Mouse (Mus musculus) cortical plate, adult 2 months (tissue): ENCODE results near the gene Txndc12. TPM values are rescaled to one million over a fixed set of nuclear protein-coding genes. Genes with fewer than 3 reads are reported as not detected.

Experiments used
- H3K27ac ChIP-seq: fragments of 200-500 bp; 2 replicates; pipeline ENCODE4 v1.5.1; 2012; ENCODE audit warnings: low read length, control low read depth, inconsistent platforms; ENCODE audit not compliant: insufficient read depth
- H3K4me1 ChIP-seq: fragments of 200-500 bp; 2 replicates; pipeline ENCODE4 v1.6.1; 2011; ENCODE audit warnings: low read length; ENCODE audit not compliant: control insufficient read depth, insufficient read depth
- H3K4me3 ChIP-seq: fragments of 200-500 bp; 2 replicates; pipeline ENCODE4 v1.5.1; 2011; ENCODE audit warnings: mild to moderate bottlenecking, low read length, control low read depth; ENCODE audit not compliant: insufficient read depth
- CTCF ChIP-seq: fragments of 200-500 bp; IDR thresholded peaks from 2 replicates; pipeline ENCODE4 v1.5.1; 2011; ENCODE audit warnings: mild to moderate bottlenecking, control low read depth, low read length; ENCODE audit not compliant: insufficient read depth; ENCODE audit errors: extremely low read depth
- POLR2A ChIP-seq: fragments of 200-500 bp; IDR thresholded peaks from 2 replicates; pipeline ENCODE4 v1.6.1; 2011; ENCODE audit warnings: mild to moderate bottlenecking, low read length, control low read depth; ENCODE audit not compliant: insufficient read depth; ENCODE audit errors: extremely low read depth
- polyA plus RNA-seq: library from polyadenylated mRNA; depleted of rRNA; stranded (reverse); fragments of >200 nt; gene quantifications from 2 replicates; pipeline ENCODE4 v1.2.3, GENCODE M21; 2012

Txndc12 gene
- polyA plus RNA-seq, 1 experiment = 43.9 TPM

- Histone ChIP-seq H3K4me3 (no peak overlapping the region), H3K27ac (no peak overlapping the region), H3K4me1 (no peaks in the 10 kb centered on the region)
- TF ChIP-seq POLR2A (no peak), CTCF (no peak)
These were observed 8.7 kb upstream of the Txndc12 start for GRCm38 (mm10) chr4:108825677-108826076.

GRCm38 (mm10) chr4:108826096-108826495 lies 8.3 kb upstream of the Txndc12 start:
- Histone ChIP-seq H3K4me3 (no peak overlapping the region), H3K27ac (no peak overlapping the region), H3K4me1 (no peaks in the 10 kb centered on the region)
- TF ChIP-seq CTCF (no peak), POLR2A (no peak)

- Histone ChIP-seq H3K4me1 (no peaks in the 10 kb centered on the region), H3K4me3 (no peak overlapping the region), H3K27ac (no peak overlapping the region)
- no peak for TF ChIP-seq CTCF
- TF ChIP-seq POLR2A = no peak
These were observed 7.8 kb upstream of the Txndc12 start for GRCm38 (mm10) chr4:108826643-108827042.

- Histone ChIP-seq H3K4me1 (peaks cover 1% of the 10 kb centered on the region; the same call in 1 of the 2 replicates), H3K4me3 (no peak overlapping the region), H3K27ac (no peak overlapping the region)
- no peak for TF ChIP-seq POLR2A
- no peak for TF ChIP-seq CTCF
These were observed 3.7 kb upstream of the Txndc12 start for GRCm38 (mm10) chr4:108830698-108831097.

- Histone ChIP-seq H3K4me3 (peak within 1 kb of the TSS; percentile 57), H3K27ac (peak within 1 kb of the TSS; percentile 95), H3K4me1 (peaks cover 3% of the 10 kb centered on the region)
- TF ChIP-seq CTCF (no peak), POLR2A (peak; percentile 58; the same call in 1 of the 2 replicates)
These were observed 1.2 kb upstream of the Txndc12 start, which contains the start of gene Btf3l4 for GRCm38 (mm10) chr4:108832916-108833827. Gene Btf3l4, minus strand, starts transcription at chr4:108833614.

GRCm38 (mm10) chr4:108833828-108834114 lies 630 bp upstream of the Txndc12 start:
- peak overlapping the region; percentile 75 for H3K27ac ChIP-seq
- H3K4me3 ChIP-seq = peak overlapping the region; percentile 57
- H3K4me1 ChIP-seq = peaks cover 3% of the 10 kb centered on the region
- no peak for TF ChIP-seq POLR2A
- no peak for TF ChIP-seq CTCF

GRCm38 (mm10) chr4:108834971-108835311 lies 540 bp downstream of the Txndc12 start:
- TF ChIP-seq CTCF (no peak), POLR2A (no peak)
- H3K4me3 ChIP-seq = peak overlapping the region; percentile 57

GRCm38 (mm10) chr4:108835496-108835895 lies 1.1 kb downstream of the Txndc12 start:
- H3K27ac ChIP-seq = no peak overlapping the region
- TF ChIP-seq CTCF (no peak), POLR2A (no peak)
- H3K4me3 ChIP-seq = peak overlapping the region; percentile 57
- peaks cover 3% of the 10 kb centered on the region for H3K4me1 ChIP-seq

More at GRCm38 (mm10) chr4:108834971-108835311, 540 bp downstream of the Txndc12 start:
- Histone ChIP-seq H3K4me1 (peaks cover 3% of the 10 kb centered on the region), H3K27ac (0 out of 2 replicates have a peak overlapping the region, but pooled peaks have one; percentile 1)

GRCm38 (mm10) chr4:108838031-108838430 lies 3.6 kb downstream of the Txndc12 start:
- TF ChIP-seq CTCF (no peak), POLR2A (no peak)
- H3K27ac ChIP-seq = peak overlapping the region; percentile 70; the same call in 1 of the 2 replicates

GRCm38 (mm10) chr4:108841920-108842578 lies 7.6 kb downstream of the Txndc12 start:
- H3K4me3 ChIP-seq = no peak overlapping the region
- TF ChIP-seq POLR2A = no peak
- no peak for TF ChIP-seq CTCF
- H3K4me1 ChIP-seq = peaks cover 2% of the 10 kb centered on the region
- H3K27ac ChIP-seq = no peak overlapping the region

More at GRCm38 (mm10) chr4:108838031-108838430, 3.6 kb downstream of the Txndc12 start:
- H3K4me3 ChIP-seq = no peak overlapping the region
- peaks cover 3% of the 10 kb centered on the region for H3K4me1 ChIP-seq

GRCm38 (mm10) chr4:108843336-108843735 lies 8.9 kb downstream of the Txndc12 start:
- Histone ChIP-seq H3K4me3 (no peak overlapping the region), H3K27ac (no peak overlapping the region), H3K4me1 (no peaks in the 10 kb centered on the region; the same call in 1 of the 2 replicates)
- TF ChIP-seq POLR2A = no peak
- TF ChIP-seq CTCF = no peak
